Mouse (Mus musculus): ENCODE results near the gene Megf11. TPM values are rescaled to one million over a fixed set of nuclear protein-coding genes. Genes with fewer than 3 reads are reported as not detected.
A peak's percentile ranks its signal among the peaks of the same experiment; 100 is the strongest.

The Megf11 gene
- total and polyA plus RNA-seq, 3 experiments: 0.08 to 0.93 TPM; not detected in 1

DNA sequence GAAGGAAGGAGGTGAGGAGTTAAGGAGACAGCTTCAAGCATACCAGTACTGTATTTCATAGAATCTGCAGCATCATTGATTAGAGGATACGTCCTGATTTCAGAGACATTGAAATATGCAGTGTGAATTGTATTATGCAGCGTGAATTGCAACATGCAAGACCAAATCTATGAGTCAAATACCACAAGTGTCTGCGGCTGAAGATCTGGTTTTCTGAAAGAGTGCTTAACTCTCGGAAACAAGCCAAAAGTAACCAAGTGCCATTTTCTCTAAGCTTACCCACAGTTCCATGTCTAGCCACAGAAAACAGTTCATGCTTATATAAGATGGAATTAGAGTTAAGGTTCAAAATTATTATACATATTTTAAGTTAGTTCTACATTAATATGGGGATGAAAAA lies 362.3 kb downstream of the Megf11 start:
- Histone ChIP-seq H3K9me3 (replicated peaks; ENCODE audit: insufficient read depth, low read length) (no peaks in the 10 kb centered on the region), H3K4me3 (ENCODE audit: control insufficient read depth in 1 of 2, insufficient read depth in 1 of 2, low read depth in 2 of 2, low read length in 2 of 2) (no peak overlapping the region), H3K9ac (ENCODE audit: control insufficient read depth, low read depth, low read length, poor library complexity, severe bottlenecking) (no peak overlapping the region), H3K36me3 (ENCODE audit: control insufficient read depth in 1 of 2, insufficient read depth in 2 of 2, low read length in 2 of 2) (peaks cover 0 to 3% of the 10 kb centered on the region in 2 experiments; a peak in 2 of 4 replicates), H3K79me2 (ENCODE audit: control insufficient read depth, insufficient read depth, low read length, poor library complexity) (no peaks in the 10 kb centered on the region), H3K27ac (ENCODE audit: control insufficient read depth, low read depth, low read length) (no peak overlapping the region), H3K4me1 (ENCODE audit: control insufficient read depth in 1 of 2, insufficient read depth in 2 of 2, low read length in 2 of 2) (peaks cover 0 to 3% of the 10 kb centered on the region in 2 experiments; a peak in 2 of 4 replicates), H3K27me3 (ENCODE audit: control insufficient read depth in 1 of 2, insufficient read depth in 2 of 2, low read length in 2 of 2) (no peaks in the 10 kb centered on the region)
- TF ChIP-seq USF1 (IDR thresholded peaks at IDR 0.05; ENCODE audit: low read depth, low read length) (no peak), MEF2A (IDR thresholded peaks at IDR 0.05; ENCODE audit: extremely low read depth, insufficient replicate concordance, low read depth, low read length, poor library complexity, severe bottlenecking) (no peak), UBTF (IDR thresholded peaks at IDR 0.05; ENCODE audit: borderline replicate concordance, insufficient read depth, low read depth, low read length) (no peak), TAL1 (IDR thresholded peaks at IDR 0.05; ENCODE audit: low read length) (no peak), POLR2A (IDR thresholded peaks at IDR 0.05; ENCODE audit: control insufficient read depth in 1 of 2, insufficient read depth in 1 of 2, low read depth in 1 of 2, low read length in 2 of 2, poor library complexity in 1 of 2) (no peak)
- no peak for DNase-seq (ENCODE audit: low read depth, low spot score)

DNA sequence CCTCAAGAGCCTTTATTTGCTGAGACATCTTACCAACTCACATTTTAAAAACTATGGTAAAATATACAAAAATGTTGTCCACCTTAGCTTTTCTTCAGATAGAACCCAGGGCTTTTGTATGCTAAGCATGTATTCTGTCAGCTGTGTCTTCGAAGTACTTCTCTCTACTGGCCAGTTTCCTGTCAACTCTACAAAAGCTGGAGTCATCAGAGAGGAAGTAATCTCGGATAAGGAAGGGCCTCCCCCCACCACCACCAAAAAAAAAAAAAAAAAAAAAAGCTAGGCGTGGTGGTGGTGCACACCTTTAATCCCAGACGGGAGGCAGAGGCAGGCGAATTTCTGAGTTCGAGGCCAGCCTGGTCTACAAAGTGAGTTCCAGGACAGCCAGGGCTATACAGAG lies 363.9 kb downstream of the Megf11 start:
- no peak overlapping the region for H3K27ac ChIP-seq (ENCODE audit: control insufficient read depth, low read depth, low read length)

GRCm38 (mm10) chr9:64752575-64752974 lies 367.1 kb downstream of the Megf11 start:
- H3K27ac ChIP-seq (ENCODE audit: control insufficient read depth, low read depth, low read length): no peak overlapping the region
- no peak overlapping the region for H3K9ac ChIP-seq (ENCODE audit: control insufficient read depth, low read depth, low read length, poor library complexity, severe bottlenecking)
- TF ChIP-seq MAFK (IDR thresholded peaks at IDR 0.05; ENCODE audit: borderline replicate concordance, low read depth, low read length) (peak; percentile 50; the same call in 1 of the 2 replicates), ZKSCAN1 (IDR thresholded peaks at IDR 0.05; ENCODE audit: low read depth, low read length) (no peak), GABPA (IDR thresholded peaks at IDR 0.05; ENCODE audit: low read depth, low read length) (no peak)
- peaks cover 0 to 3% of the 10 kb centered on the region in 2 experiments; a peak in 2 of 4 replicates for H3K4me1 ChIP-seq (ENCODE audit: control insufficient read depth in 1 of 2, insufficient read depth in 2 of 2, low read length in 2 of 2)
- H3K4me3 ChIP-seq (ENCODE audit: control insufficient read depth in 1 of 2, insufficient read depth in 1 of 2, low read depth in 2 of 2, low read length in 2 of 2): no peak overlapping the region
- H3K9me3 ChIP-seq (replicated peaks; ENCODE audit: insufficient read depth, low read length): no peaks in the 10 kb centered on the region
- no peaks in the 10 kb centered on the region for H3K27me3 ChIP-seq (ENCODE audit: control insufficient read depth in 1 of 2, insufficient read depth in 2 of 2, low read length in 2 of 2)
- DNase-seq (ENCODE audit: low read depth, low spot score): no peak
- H3K36me3 ChIP-seq (ENCODE audit: control insufficient read depth in 1 of 2, insufficient read depth in 2 of 2, low read length in 2 of 2): peaks cover 0 to 3% of the 10 kb centered on the region in 2 experiments; a peak in 2 of 4 replicates
- H3K79me2 ChIP-seq (ENCODE audit: control insufficient read depth, insufficient read depth, low read length, poor library complexity): no peaks in the 10 kb centered on the region

More for the DNA sequence above, 363.9 kb downstream of the Megf11 start:
- H3K4me1 ChIP-seq (ENCODE audit: control insufficient read depth in 1 of 2, insufficient read depth in 2 of 2, low read length in 2 of 2): peaks cover 0 to 3% of the 10 kb centered on the region in 2 experiments; a peak in 2 of 4 replicates
- no peaks in the 10 kb centered on the region for H3K9me3 ChIP-seq (replicated peaks; ENCODE audit: insufficient read depth, low read length)
- H3K36me3 ChIP-seq (ENCODE audit: control insufficient read depth in 1 of 2, insufficient read depth in 2 of 2, low read length in 2 of 2): peaks cover 0 to 3% of the 10 kb centered on the region in 2 experiments; a peak in 2 of 4 replicates
- H3K79me2 ChIP-seq (ENCODE audit: control insufficient read depth, insufficient read depth, low read length, poor library complexity): no peaks in the 10 kb centered on the region
- no peak overlapping the region for H3K4me3 ChIP-seq (ENCODE audit: control insufficient read depth in 1 of 2, insufficient read depth in 1 of 2, low read depth in 2 of 2, low read length in 2 of 2)
- TF ChIP-seq SIN3A (IDR thresholded peaks at IDR 0.05; ENCODE audit: low read length) (peak; percentile 29; the same call in 1 of the 2 replicates), MYB (IDR thresholded peaks at IDR 0.05; ENCODE audit: low read depth, low read length) (no peak), USF2 (IDR thresholded peaks at IDR 0.05; ENCODE audit: borderline replicate concordance in 1 of 2, insufficient read depth in 1 of 2, low read depth in 1 of 2, low read length in 2 of 2) (no peak), POLR2AphosphoS2 (IDR thresholded peaks at IDR 0.05; ENCODE audit: low read length) (no peak), MYC (IDR thresholded peaks at IDR 0.05; ENCODE audit: low read depth, low read length) (no peak), E2F4 (IDR thresholded peaks at IDR 0.05; ENCODE audit: borderline replicate concordance, low read depth, low read length) (no peak), MEF2A (IDR thresholded peaks at IDR 0.05; ENCODE audit: extremely low read depth, insufficient replicate concordance, low read depth, low read length, poor library complexity, severe bottlenecking) (no peak), USF1 (IDR thresholded peaks at IDR 0.05; ENCODE audit: low read depth, low read length) (no peak), EP300 (IDR thresholded peaks at IDR 0.05; ENCODE audit: low read depth in 1 of 2, low read length in 2 of 2) (0 out of 4 replicates have a peak, but pooled peaks of 1 of the 2 experiments have one; percentile 9), ETS1 (IDR thresholded peaks at IDR 0.05; ENCODE audit: low read depth, low read length) (peak; percentile 33; the same call in 1 of the 2 replicates), ZNF384 (IDR thresholded peaks at IDR 0.05; ENCODE audit: low read depth, low read length) (peak; percentile 95), POLR2AphosphoS5 (IDR thresholded peaks at IDR 0.05; ENCODE audit: borderline replicate concordance, low read depth, low read length) (no peak)
- H3K9ac ChIP-seq (ENCODE audit: control insufficient read depth, low read depth, low read length, poor library complexity, severe bottlenecking): no peak overlapping the region
- DNase-seq (ENCODE audit: low read depth, low spot score): peak; percentile 55
- no peaks in the 10 kb centered on the region for H3K27me3 ChIP-seq (ENCODE audit: control insufficient read depth in 1 of 2, insufficient read depth in 2 of 2, low read length in 2 of 2)
